Mouse (Mus musculus) neural tube, embryonic 15.5 days (tissue): ENCODE measurements around the gene Lamtor1. TPM values are rescaled to one million over a fixed set of nuclear protein-coding genes. Genes with fewer than 3 reads are reported as not detected.

Experiments
- microRNA-seq: library from miRNA; unstranded; fragments of <30 nt; microRNA quantifications from one replicate; pipeline ENCODE4, GENCODE M21; 2017
- polyA plus RNA-seq: library from polyadenylated mRNA; unstranded; fragments of >200 nt; fragmentation: Nextera tagmentation; extraction: Ambion mirVana; gene quantifications from 2 replicates; pipeline ENCODE4 v1.2.1, GENCODE M21; 2015

Lamtor1 gene
- polyA plus RNA-seq, 1 experiment from 2014 or later = 156 TPM

Small RNA genes within 50 kb of the gene (microRNA-seq; reads per million reads assigned to microRNA genes)
- gene Gm22655 = not detected

Other genes starting within 250 kb of the Lamtor1 start
- 39.8 and 42.8 TPM in 2 replicates for gene Clpb, start 242.3 kb upstream of the Lamtor1 start, polyA plus RNA-seq
- gene Phox2a, start 87.6 kb upstream of the Lamtor1 start, polyA plus RNA-seq = 1.6 and 1.9 TPM in 2 replicates
- 11.5 and 16.2 TPM in 2 replicates for gene Inppl1, start 67.7 kb upstream of the Lamtor1 start, polyA plus RNA-seq
- 2.1 TPM in 2 replicates for gene Folr2, start 48.7 kb upstream of the Lamtor1 start, polyA plus RNA-seq
- 73.6 and 74.3 TPM in 2 replicates for gene Anapc15, start 42.2 kb upstream of the Lamtor1 start, polyA plus RNA-seq
- 1.7 and 8.7 TPM in 2 replicates for gene Folr1, start 35.1 kb upstream of the Lamtor1 start, polyA plus RNA-seq
- gene Tomt, start 455 bp downstream of the Lamtor1 start, polyA plus RNA-seq = 0.41 and 0.46 TPM in 2 replicates
- gene Lrrc51, start 28.0 kb downstream of the Lamtor1 start, polyA plus RNA-seq = 9.6 and 9.8 TPM in 2 replicates
- 32.1 and 40.1 TPM in 2 replicates for gene Numa1, start 28.2 kb downstream of the Lamtor1 start, polyA plus RNA-seq
- gene Il18bp, start 112.8 kb downstream of the Lamtor1 start, polyA plus RNA-seq = 3.8 and 5.1 TPM in 2 replicates
- 33.0 and 33.5 TPM in 2 replicates for gene Rnf121, start 159.6 kb downstream of the Lamtor1 start, polyA plus RNA-seq
- 27.0 and 30.6 TPM in 2 replicates for gene Xndc1, start 159.6 kb downstream of the Lamtor1 start, polyA plus RNA-seq
- gene Xntrpc, start 159.8 kb downstream of the Lamtor1 start, polyA plus RNA-seq = 0.86 and 1.1 TPM in 2 replicates
- 0.24 TPM in 1 of 2 replicates, not detected in the other for gene Trpc2, start 177.2 kb downstream of the Lamtor1 start, polyA plus RNA-seq
- gene Art1, start 195.8 kb downstream of the Lamtor1 start, polyA plus RNA-seq = 1.5 and 2.5 TPM in 2 replicates
- 0.23 and 0.52 TPM in 2 replicates for gene Art5, start 203.6 kb downstream of the Lamtor1 start, polyA plus RNA-seq
- not detected in 2 replicates for gene Chrna10, start 210.9 kb downstream of the Lamtor1 start, polyA plus RNA-seq